Mouse (Mus musculus): ENCODE data around the gene Gpr1. TPM values are rescaled to one million over a fixed set of nuclear protein-coding genes. Genes with fewer than 3 reads are reported as not detected.
A peak's percentile ranks its signal among the peaks of the same experiment; 100 is the strongest.
"Not testable (repeated sequence)": the region's sequence is repeated elsewhere in the genome, so short reads cannot be mapped to it uniquely, and the experiment has no call there.

Gpr1 gene
- polyA plus RNA-seq, 1 experiment from 2014 or later: 0.09 TPM

DNA sequence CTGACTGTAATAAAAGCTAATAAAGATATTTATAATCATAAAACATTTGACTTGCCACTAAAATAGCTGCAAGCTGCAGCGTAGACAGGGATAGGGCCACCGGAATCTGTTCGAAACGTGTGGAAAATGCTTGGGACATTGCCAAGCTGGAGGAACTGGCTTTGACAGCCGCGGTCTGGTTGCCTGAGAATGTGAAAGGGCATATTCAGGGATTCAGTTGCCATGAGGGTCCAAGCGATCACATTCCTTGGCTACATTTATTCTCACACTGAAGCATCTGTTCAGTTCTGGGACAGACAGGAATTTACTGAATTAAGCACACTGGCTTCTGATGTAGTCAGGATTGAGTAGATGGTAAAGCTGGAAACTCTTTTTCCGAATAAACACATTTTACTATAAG lies 23.5 kb downstream of the Gpr1 start:
- Histone ChIP-seq H3K27ac (replicated peaks in 1 of 2; ENCODE audit: control insufficient read depth in 1 of 2, insufficient read depth in 1 of 2, low read depth in 2 of 2, low read length in 2 of 2) (peak overlapping the region; percentile 50 to 60), H3K27me3 (ENCODE audit: control insufficient read depth, insufficient read depth, low read length) (no peaks in the 10 kb centered on the region), H3K9me3 (ENCODE audit: control insufficient read depth, low read length) (no peaks in the 10 kb centered on the region), H3K9ac (ENCODE audit: low read length) (no peak overlapping the region), H3K4me1 (ENCODE audit: control insufficient read depth in 2 of 2, insufficient read depth in 2 of 2, low read length in 2 of 2) (peaks cover 5 to 15% of the 10 kb centered on the region in 2 experiments), H3K4me3 (ENCODE audit: control insufficient read depth in 1 of 2, insufficient read depth in 1 of 2, low read depth in 1 of 2, low read length in 2 of 2) (no peak overlapping the region; a peak in 1 of 4 replicates), H3K36me3 (ENCODE audit: control insufficient read depth, insufficient read depth, low read length) (no peaks in the 10 kb centered on the region), H3K4me2 (ENCODE audit: low read length) (peak overlapping the region; percentile 27; the same call in 1 of the 2 replicates)
- 24% methylated on average over 8 of the region's 8 CpGs for WGBS
- no peak for ATAC-seq (ENCODE audit: insufficient number of reproducible peaks, insufficient read depth, low FRiP score, low read depth)

- Histone ChIP-seq H3K36me3 (ENCODE audit: control insufficient read depth, insufficient read depth, low read length) (no peaks in the 10 kb centered on the region), H3K4me3 (ENCODE audit: control insufficient read depth in 1 of 2, insufficient read depth in 1 of 2, low read depth in 1 of 2, low read length in 2 of 2) (no peak overlapping the region), H3K27me3 (ENCODE audit: control insufficient read depth, insufficient read depth, low read length) (no peaks in the 10 kb centered on the region), H3K27ac (replicated peaks in 1 of 2; ENCODE audit: control insufficient read depth in 1 of 2, insufficient read depth in 1 of 2, low read depth in 2 of 2, low read length in 2 of 2) (no peak overlapping the region), H3K9me3 (ENCODE audit: control insufficient read depth, low read length) (no peaks in the 10 kb centered on the region), H3K4me1 (ENCODE audit: control insufficient read depth in 2 of 2, insufficient read depth in 2 of 2, low read length in 2 of 2) (peaks cover 5 to 15% of the 10 kb centered on the region in 2 experiments), H3K9ac (ENCODE audit: low read length) (no peak overlapping the region), H3K4me2 (ENCODE audit: low read length) (no peak overlapping the region)
- ATAC-seq (ENCODE audit: insufficient number of reproducible peaks, insufficient read depth, low FRiP score, low read depth): no peak
- WGBS: 76% methylated on average over 3 of the region's 3 CpGs
These were observed 25.8 kb downstream of the Gpr1 start for GRCm38 (mm10) chr1:63188536-63188935.

DNA sequence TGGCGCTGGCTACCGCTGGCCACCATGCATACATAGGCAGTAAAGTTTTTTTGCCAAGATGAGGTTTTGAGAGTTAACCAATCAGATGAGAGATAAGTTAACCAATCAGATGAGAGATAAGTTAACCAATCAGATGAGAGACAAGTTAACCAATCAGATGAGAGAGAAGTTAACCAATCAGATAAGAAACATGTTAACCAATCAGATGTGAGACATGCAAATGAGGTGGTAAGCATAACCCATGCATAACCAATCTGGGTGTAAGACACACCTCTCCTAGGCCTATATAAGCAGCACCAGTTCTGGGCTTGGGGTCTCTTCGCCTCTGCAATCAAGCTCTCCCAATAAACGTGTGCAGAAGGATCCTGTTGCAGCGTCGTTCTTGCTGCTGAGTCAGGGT lies 28.9 kb downstream of the Gpr1 start:
- not testable (repeated sequence) for H3K4me3 ChIP-seq (ENCODE audit: control insufficient read depth in 1 of 2, insufficient read depth in 1 of 2, low read depth in 1 of 2, low read length in 2 of 2); H3K4me1 ChIP-seq (ENCODE audit: control insufficient read depth in 2 of 2, insufficient read depth in 2 of 2, low read length in 2 of 2); H3K9ac ChIP-seq (ENCODE audit: low read length); H3K4me2 ChIP-seq (ENCODE audit: low read length); ATAC-seq (ENCODE audit: insufficient number of reproducible peaks, insufficient read depth, low FRiP score, low read depth); H3K9me3 ChIP-seq (ENCODE audit: control insufficient read depth, low read length); H3K36me3 ChIP-seq (ENCODE audit: control insufficient read depth, insufficient read depth, low read length); H3K27me3 ChIP-seq (ENCODE audit: control insufficient read depth, insufficient read depth, low read length); H3K27ac ChIP-seq (replicated peaks in 1 of 2; ENCODE audit: control insufficient read depth in 1 of 2, insufficient read depth in 1 of 2, low read depth in 2 of 2, low read length in 2 of 2)
- 99% methylated on average over 6 of the region's 6 CpGs for WGBS

- 58% methylated on average over 10 of the region's 10 CpGs for WGBS
- ATAC-seq (ENCODE audit: insufficient number of reproducible peaks, insufficient read depth, low FRiP score, low read depth): no peak
- no peak overlapping the region for H3K4me3 ChIP-seq (ENCODE audit: control insufficient read depth in 1 of 2, insufficient read depth in 1 of 2, low read depth in 1 of 2, low read length in 2 of 2)
- peaks cover 33% of the 10 kb centered on the region for H3K36me3 ChIP-seq (ENCODE audit: control insufficient read depth, insufficient read depth, low read length)
- H3K9ac ChIP-seq (ENCODE audit: low read length): no peak overlapping the region
- no peak overlapping the region for H3K27ac ChIP-seq (replicated peaks in 1 of 2; ENCODE audit: control insufficient read depth in 1 of 2, insufficient read depth in 1 of 2, low read depth in 2 of 2, low read length in 2 of 2)
- no peaks in the 10 kb centered on the region for H3K27me3 ChIP-seq (ENCODE audit: control insufficient read depth, insufficient read depth, low read length)
- H3K4me1 ChIP-seq (ENCODE audit: control insufficient read depth in 2 of 2, insufficient read depth in 2 of 2, low read length in 2 of 2): peaks cover 2 to 6% of the 10 kb centered on the region in 2 experiments; a peak in 3 of 4 replicates
- H3K9me3 ChIP-seq (ENCODE audit: control insufficient read depth, low read length): no peaks in the 10 kb centered on the region
- no peak overlapping the region for H3K4me2 ChIP-seq (ENCODE audit: low read length)
These were observed 31.6 kb downstream of the Gpr1 start for GRCm38 (mm10) chr1:63182636-63183270.

DNA sequence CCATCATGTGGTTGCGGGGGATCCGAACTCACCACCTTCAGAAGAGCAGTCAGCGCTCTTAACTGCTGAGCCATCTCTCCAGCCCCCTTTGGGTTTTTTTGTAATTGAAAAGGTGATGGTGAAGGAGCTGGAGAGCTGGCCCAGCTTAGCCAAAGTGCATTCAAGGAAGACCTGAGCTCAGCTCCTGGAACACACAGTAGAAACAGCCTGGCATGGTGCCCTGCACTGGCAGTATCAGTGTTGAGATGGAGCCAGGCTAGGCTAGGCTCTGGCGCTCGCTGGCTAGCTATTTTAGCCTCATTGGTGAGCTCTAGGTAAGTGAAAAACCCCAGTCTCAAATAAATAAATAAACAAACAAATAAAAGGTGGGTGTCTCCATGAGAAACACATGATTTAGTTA lies 32.1 kb downstream of the Gpr1 start:
- Histone ChIP-seq H3K4me3 (ENCODE audit: control insufficient read depth in 1 of 2, insufficient read depth in 1 of 2, low read depth in 1 of 2, low read length in 2 of 2) (no peak overlapping the region), H3K27ac (replicated peaks in 1 of 2; ENCODE audit: control insufficient read depth in 1 of 2, insufficient read depth in 1 of 2, low read depth in 2 of 2, low read length in 2 of 2) (no peak overlapping the region), H3K36me3 (ENCODE audit: control insufficient read depth, insufficient read depth, low read length) (peaks cover 33% of the 10 kb centered on the region), H3K9ac (ENCODE audit: low read length) (no peak overlapping the region), H3K9me3 (ENCODE audit: control insufficient read depth, low read length) (no peaks in the 10 kb centered on the region), H3K4me1 (ENCODE audit: control insufficient read depth in 2 of 2, insufficient read depth in 2 of 2, low read length in 2 of 2) (peaks cover 2 to 9% of the 10 kb centered on the region in 2 experiments; a peak in 3 of 4 replicates), H3K4me2 (ENCODE audit: low read length) (no peak overlapping the region), H3K27me3 (ENCODE audit: control insufficient read depth, insufficient read depth, low read length) (no peaks in the 10 kb centered on the region)
- no peak for ATAC-seq (ENCODE audit: insufficient number of reproducible peaks, insufficient read depth, low FRiP score, low read depth)
- 72% methylated on average over 5 of the region's 5 CpGs for WGBS

GRCm38 (mm10) chr1:63181480-63181879 lies 32.9 kb downstream of the Gpr1 start:
- Histone ChIP-seq H3K4me1 (ENCODE audit: control insufficient read depth in 2 of 2, insufficient read depth in 2 of 2, low read length in 2 of 2) (peaks cover 2 to 9% of the 10 kb centered on the region in 2 experiments; a peak in 3 of 4 replicates), H3K36me3 (ENCODE audit: control insufficient read depth, insufficient read depth, low read length) (peaks cover 33% of the 10 kb centered on the region), H3K27me3 (ENCODE audit: control insufficient read depth, insufficient read depth, low read length) (no peaks in the 10 kb centered on the region), H3K27ac (replicated peaks in 1 of 2; ENCODE audit: control insufficient read depth in 1 of 2, insufficient read depth in 1 of 2, low read depth in 2 of 2, low read length in 2 of 2) (no peak overlapping the region), H3K9ac (ENCODE audit: low read length) (no peak overlapping the region), H3K4me2 (ENCODE audit: low read length) (no peak overlapping the region), H3K4me3 (ENCODE audit: control insufficient read depth in 1 of 2, insufficient read depth in 1 of 2, low read depth in 1 of 2, low read length in 2 of 2) (no peak overlapping the region), H3K9me3 (ENCODE audit: control insufficient read depth, low read length) (no peaks in the 10 kb centered on the region)
- ATAC-seq (ENCODE audit: insufficient number of reproducible peaks, insufficient read depth, low FRiP score, low read depth): no peak
- WGBS: 100% methylated on average over 1 of the region's 1 CpGs

- Histone ChIP-seq H3K9ac (ENCODE audit: low read length) (no peak overlapping the region), H3K36me3 (ENCODE audit: control insufficient read depth, insufficient read depth, low read length) (peaks cover 33% of the 10 kb centered on the region), H3K4me2 (ENCODE audit: low read length) (no peak overlapping the region), H3K27me3 (ENCODE audit: control insufficient read depth, insufficient read depth, low read length) (no peaks in the 10 kb centered on the region), H3K9me3 (ENCODE audit: control insufficient read depth, low read length) (no peaks in the 10 kb centered on the region), H3K27ac (replicated peaks in 1 of 2; ENCODE audit: control insufficient read depth in 1 of 2, insufficient read depth in 1 of 2, low read depth in 2 of 2, low read length in 2 of 2) (no peak overlapping the region), H3K4me1 (ENCODE audit: control insufficient read depth in 2 of 2, insufficient read depth in 2 of 2, low read length in 2 of 2) (peaks cover 2 to 9% of the 10 kb centered on the region in 2 experiments; a peak in 3 of 4 replicates), H3K4me3 (ENCODE audit: control insufficient read depth in 1 of 2, insufficient read depth in 1 of 2, low read depth in 1 of 2, low read length in 2 of 2) (no peak overlapping the region)
- 6% methylated on average over 3 of the region's 3 CpGs for WGBS
- ATAC-seq (ENCODE audit: insufficient number of reproducible peaks, insufficient read depth, low FRiP score, low read depth): peak; percentile 76
These were observed 33.3 kb downstream of the Gpr1 start for GRCm38 (mm10) chr1:63181019-63181418.

- not testable (repeated sequence) for H3K27ac ChIP-seq (replicated peaks in 1 of 2; ENCODE audit: control insufficient read depth in 1 of 2, insufficient read depth in 1 of 2, low read depth in 2 of 2, low read length in 2 of 2); H3K9me3 ChIP-seq (ENCODE audit: control insufficient read depth, low read length); H3K27me3 ChIP-seq (ENCODE audit: control insufficient read depth, insufficient read depth, low read length); H3K9ac ChIP-seq (ENCODE audit: low read length); ATAC-seq (ENCODE audit: insufficient number of reproducible peaks, insufficient read depth, low FRiP score, low read depth); H3K4me3 ChIP-seq (ENCODE audit: control insufficient read depth in 1 of 2, insufficient read depth in 1 of 2, low read depth in 1 of 2, low read length in 2 of 2); H3K4me2 ChIP-seq (ENCODE audit: low read length)
- Histone ChIP-seq H3K36me3 (ENCODE audit: control insufficient read depth, insufficient read depth, low read length) (peaks cover 33% of the 10 kb centered on the region), H3K4me1 (ENCODE audit: control insufficient read depth in 2 of 2, insufficient read depth in 2 of 2, low read length in 2 of 2) (peaks cover 2 to 10% of the 10 kb centered on the region in 2 experiments; a peak in 3 of 4 replicates)
- 65% methylated on average over 4 of the region's 4 CpGs for WGBS
These were observed 33.8 kb downstream of the Gpr1 start for GRCm38 (mm10) chr1:63180575-63180974.

All from heart, embryonic 14.5 days (tissue).